Mouse (Mus musculus) c-Kit-negative CD71-positive TER-119-positive erythroid progenitor cells, embryonic 14.5 days (primary cell): Measurements from ENCODE around the gene Gm12258.

Experiments used
- DNase-seq: peaks from one replicate; pipeline ENCODE4 v3.0.0-alpha.2; 2013; ENCODE audit warnings: low read depth, low spot score

Gene Gm12258

GRCm38 (mm10) chr11:58901080-58901479, 54.1 kb downstream of the Gm12258 start:
- DNase-seq: no peak

- peak; percentile 92 for DNase-seq
These were observed 56.8 kb downstream of the Gm12258 start, which contains the start of gene Zfp39 for GRCm38 (mm10) chr11:58903511-58904409. TSS of gene Zfp39 (minus strand) at chr11:58904225.

- no peak for DNase-seq
These were observed 57.4 kb downstream of the Gm12258 start for GRCm38 (mm10) chr11:58904410-58904718.

- no peak for DNase-seq
These were observed 57.9 kb downstream of the Gm12258 start for GRCm38 (mm10) chr11:58904838-58905237.
